Mouse (Mus musculus) adrenal gland, adult (tissue): Measurements from ENCODE around the gene Hoxb9.

Source experiments
- DNase-seq, 2 experiments: peaks; one replicate each; pipeline ENCODE4 v3.0.0; 2022 to 2023; ENCODE audit warnings: low spot score in 1 of 2; ENCODE audit not compliant: inconsistent age in 2 of 2

Gene Hoxb9

GRCm38 (mm10) chr11:96284041-96284749, 12.9 kb downstream of the Hoxb9 start:
- peak in 1 of 2 experiments; percentile 69 for DNase-seq

- peak; percentile 77 to 87 for DNase-seq
These were observed 13.8 kb downstream of the Hoxb9 start for GRCm38 (mm10) chr11:96284774-96285734.

- DNase-seq = peak in 1 of 2 experiments; percentile 92
These were observed 14.8 kb downstream of the Hoxb9 start, which contains the start of gene Hoxb7 for GRCm38 (mm10) chr11:96285771-96286738. Gene Hoxb7 (plus strand): TSS chr11:96286623.

GRCm38 (mm10) chr11:96286739-96287385, 15.6 kb downstream of the Hoxb9 start:
- peak in 1 of 2 experiments; percentile 74 for DNase-seq

- DNase-seq = peak in 1 of 2 experiments; percentile 78
These were observed 16.2 kb downstream of the Hoxb9 start for GRCm38 (mm10) chr11:96287411-96287810.

GRCm38 (mm10) chr11:96288455-96289221, 17.4 kb downstream of the Hoxb9 start:
- DNase-seq = peak in 1 of 2 experiments; percentile 58

- peak in 1 of 2 experiments; percentile 76 for DNase-seq
These were observed 18.0 kb downstream of the Hoxb9 start for GRCm38 (mm10) chr11:96289293-96289692.

GRCm38 (mm10) chr11:96289837-96290236, 18.6 kb downstream of the Hoxb9 start:
- DNase-seq = peak in 1 of 2 experiments; percentile 77

- DNase-seq = peak in 1 of 2 experiments; percentile 77
These were observed 19.6 kb downstream of the Hoxb9 start for GRCm38 (mm10) chr11:96290705-96291355.

- DNase-seq = peak in 1 of 2 experiments; percentile 88
These were observed 20.7 kb downstream of the Hoxb9 start, which contains the start of gene Hoxb6 for GRCm38 (mm10) chr11:96291681-96292564. Gene Hoxb6 (plus strand): TSS chr11:96292476.

- DNase-seq = peak; percentile 69 to 74
These were observed 21.5 kb downstream of the Hoxb9 start for GRCm38 (mm10) chr11:96292565-96293301.

GRCm38 (mm10) chr11:96293302-96293921, 22.2 kb downstream of the Hoxb9 start:
- DNase-seq = peak; percentile 50 to 75

- peak in 1 of 2 experiments; percentile 91 for DNase-seq
These were observed 23.2 kb downstream of the Hoxb9 start for GRCm38 (mm10) chr11:96294245-96295091.

- DNase-seq = peak in 1 of 2 experiments; percentile 54
These were observed 24.0 kb downstream of the Hoxb9 start for GRCm38 (mm10) chr11:96295092-96295835.

GRCm38 (mm10) chr11:96296997-96297396, 25.7 kb downstream of the Hoxb9 start:
- peak in 1 of 2 experiments; percentile 76 for DNase-seq
